Mouse (Mus musculus): ENCODE results near the gene Smim4.

GRCm38 (mm10) chr14:31134015-31135000, 5.6 kb upstream of the Smim4 start:
- TF ChIP-seq POLR2A (IDR thresholded peaks at IDR 0.05; ENCODE audit: low read depth, low read length) (no peak), CTCF (IDR thresholded peaks at IDR 0.05; ENCODE audit: borderline replicate concordance, insufficient read depth, low read length) (no peak)
